Mouse (Mus musculus): ENCODE measurements at regions not wholly inside any gene's neighbourhood (a gene's known extent, or its start where the extent isn't known, plus 50 kb on each side); places are given as distances from the start of the nearest gene placed in this dataset.

GRCm38 (mm10) chr14:99605351-99606100, 307.0 kb downstream of the Klf5 start:
- H3K9me3 ChIP-seq (ENCODE audit: control insufficient read depth, low read length): no peaks in the 10 kb centered on the region
- DNase-seq (ENCODE audit: low spot score) (no peak), ATAC-seq (ENCODE audit: insufficient read depth, low FRiP score, low TSS enrichment) (no peak)
- no peak overlapping the region for H3K4me3 ChIP-seq (ENCODE audit: low read depth, low read length)
- no peaks in the 10 kb centered on the region for H3K27me3 ChIP-seq (ENCODE audit: control insufficient read depth, insufficient read depth, low read length)
- H3K4me2 ChIP-seq (ENCODE audit: low read depth): no peak overlapping the region
- H3K9ac ChIP-seq (ENCODE audit: low read length): no peak overlapping the region
- no peaks in the 10 kb centered on the region for H3K4me1 ChIP-seq (ENCODE audit: control insufficient read depth, insufficient read depth, low read length)
- 90% methylated on average over 6 of the region's 6 CpGs for WGBS
- no peak overlapping the region for H3K27ac ChIP-seq (ENCODE audit: low read depth, low read length)
- no peaks in the 10 kb centered on the region for H3K36me3 ChIP-seq (ENCODE audit: control insufficient read depth, insufficient read depth, low read length)

GRCm38 (mm10) chr14:99609003-99609402, 310.5 kb downstream of the Klf5 start:
- 98% methylated on average over 2 of the region's 2 CpGs for WGBS
- H3K27me3 ChIP-seq (ENCODE audit: control insufficient read depth, insufficient read depth, low read length): no peaks in the 10 kb centered on the region
- no peak overlapping the region for H3K27ac ChIP-seq (ENCODE audit: low read depth, low read length)
- H3K4me2 ChIP-seq (ENCODE audit: low read depth): no peak overlapping the region
- H3K4me3 ChIP-seq (ENCODE audit: low read depth, low read length): no peak overlapping the region
- DNase-seq (ENCODE audit: low spot score) (no peak), ATAC-seq (ENCODE audit: insufficient read depth, low FRiP score, low TSS enrichment) (no peak)
- H3K4me1 ChIP-seq (ENCODE audit: control insufficient read depth, insufficient read depth, low read length): no peaks in the 10 kb centered on the region
- no peak overlapping the region for H3K9ac ChIP-seq (ENCODE audit: low read length)
- H3K9me3 ChIP-seq (ENCODE audit: control insufficient read depth, low read length): no peaks in the 10 kb centered on the region
- H3K36me3 ChIP-seq (ENCODE audit: control insufficient read depth, insufficient read depth, low read length): no peaks in the 10 kb centered on the region

GRCm38 (mm10) chr14:99611435-99611834, 312.9 kb downstream of the Klf5 start:
- H3K36me3 ChIP-seq (ENCODE audit: control insufficient read depth, insufficient read depth, low read length): no peaks in the 10 kb centered on the region
- WGBS: 89% methylated on average over 5 of the region's 5 CpGs
- H3K27ac ChIP-seq (ENCODE audit: low read depth, low read length): no peak overlapping the region
- no peak overlapping the region for H3K4me3 ChIP-seq (ENCODE audit: low read depth, low read length)
- no peak overlapping the region for H3K4me2 ChIP-seq (ENCODE audit: low read depth)
- H3K9me3 ChIP-seq (ENCODE audit: control insufficient read depth, low read length): no peaks in the 10 kb centered on the region
- DNase-seq (ENCODE audit: low spot score) (no peak), ATAC-seq (ENCODE audit: insufficient read depth, low FRiP score, low TSS enrichment) (no peak)
- no peaks in the 10 kb centered on the region for H3K4me1 ChIP-seq (ENCODE audit: control insufficient read depth, insufficient read depth, low read length)
- H3K27me3 ChIP-seq (ENCODE audit: control insufficient read depth, insufficient read depth, low read length): no peaks in the 10 kb centered on the region
- H3K9ac ChIP-seq (ENCODE audit: low read length): no peak overlapping the region

- Histone ChIP-seq H3K27ac (ENCODE audit: low read depth, low read length) (no peak overlapping the region), H3K4me2 (ENCODE audit: low read depth) (no peak overlapping the region), H3K36me3 (ENCODE audit: control insufficient read depth, insufficient read depth, low read length) (no peaks in the 10 kb centered on the region), H3K4me3 (ENCODE audit: low read depth, low read length) (no peak overlapping the region), H3K9me3 (ENCODE audit: control insufficient read depth, low read length) (no peaks in the 10 kb centered on the region), H3K9ac (ENCODE audit: low read length) (no peak overlapping the region), H3K4me1 (ENCODE audit: control insufficient read depth, insufficient read depth, low read length) (no peaks in the 10 kb centered on the region), H3K27me3 (ENCODE audit: control insufficient read depth, insufficient read depth, low read length) (no peaks in the 10 kb centered on the region)
- DNase-seq (ENCODE audit: low spot score): no peak
- 92% methylated on average over 3 of the region's 3 CpGs for WGBS
- no peak for ATAC-seq (ENCODE audit: insufficient read depth, low FRiP score, low TSS enrichment)
Observed at GRCm38 (mm10) chr14:99612114-99612513, 313.6 kb downstream of the Klf5 start.

DNA sequence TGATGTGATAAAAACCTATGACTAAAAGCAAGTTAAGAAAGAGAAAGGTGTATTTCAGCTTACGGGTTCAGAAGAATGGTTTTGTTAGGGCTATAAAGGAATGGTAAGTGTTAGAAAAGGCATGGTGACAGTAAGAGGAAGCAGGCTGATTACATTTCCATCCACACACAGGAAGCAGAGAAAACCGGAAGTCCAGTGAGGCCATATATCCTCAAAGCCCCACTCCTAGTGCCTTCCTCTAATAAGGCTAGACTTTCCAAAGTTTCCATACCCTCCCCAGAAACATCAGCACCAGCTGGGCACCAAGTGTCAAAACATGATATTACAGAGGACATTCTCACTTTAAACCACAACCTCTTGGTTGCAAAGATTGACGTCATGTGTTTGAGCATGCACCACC, 316.3 kb downstream of the Klf5 start:
- Histone ChIP-seq H3K4me2 (ENCODE audit: low read depth) (no peak overlapping the region), H3K4me1 (ENCODE audit: control insufficient read depth, insufficient read depth, low read length) (no peaks in the 10 kb centered on the region), H3K27ac (ENCODE audit: low read depth, low read length) (no peak overlapping the region), H3K27me3 (ENCODE audit: control insufficient read depth, insufficient read depth, low read length) (no peaks in the 10 kb centered on the region), H3K9ac (ENCODE audit: low read length) (no peak overlapping the region), H3K36me3 (ENCODE audit: control insufficient read depth, insufficient read depth, low read length) (no peaks in the 10 kb centered on the region), H3K4me3 (ENCODE audit: low read depth, low read length) (no peak overlapping the region), H3K9me3 (ENCODE audit: control insufficient read depth, low read length) (no peaks in the 10 kb centered on the region)
- DNase-seq (ENCODE audit: low spot score) (no peak), ATAC-seq (ENCODE audit: insufficient read depth, low FRiP score, low TSS enrichment) (no peak)
- WGBS: 86% methylated on average over 3 of the region's 3 CpGs

- 69% methylated on average over 7 of the region's 7 CpGs for WGBS
- Histone ChIP-seq H3K27ac (ENCODE audit: low read depth, low read length) (no peak overlapping the region), H3K9me3 (ENCODE audit: control insufficient read depth, low read length) (no peaks in the 10 kb centered on the region), H3K4me1 (ENCODE audit: control insufficient read depth, insufficient read depth, low read length) (no peaks in the 10 kb centered on the region), H3K4me3 (ENCODE audit: low read depth, low read length) (no peak overlapping the region), H3K9ac (ENCODE audit: low read length) (no peak overlapping the region), H3K36me3 (ENCODE audit: control insufficient read depth, insufficient read depth, low read length) (no peaks in the 10 kb centered on the region), H3K4me2 (ENCODE audit: low read depth) (no peak overlapping the region), H3K27me3 (ENCODE audit: control insufficient read depth, insufficient read depth, low read length) (no peaks in the 10 kb centered on the region)
- no peak for DNase-seq (ENCODE audit: low spot score)
- ATAC-seq (ENCODE audit: insufficient read depth, low FRiP score, low TSS enrichment): no peak
Observed at GRCm38 (mm10) chr14:99616655-99617335, 318.3 kb downstream of the Klf5 start.

DNA sequence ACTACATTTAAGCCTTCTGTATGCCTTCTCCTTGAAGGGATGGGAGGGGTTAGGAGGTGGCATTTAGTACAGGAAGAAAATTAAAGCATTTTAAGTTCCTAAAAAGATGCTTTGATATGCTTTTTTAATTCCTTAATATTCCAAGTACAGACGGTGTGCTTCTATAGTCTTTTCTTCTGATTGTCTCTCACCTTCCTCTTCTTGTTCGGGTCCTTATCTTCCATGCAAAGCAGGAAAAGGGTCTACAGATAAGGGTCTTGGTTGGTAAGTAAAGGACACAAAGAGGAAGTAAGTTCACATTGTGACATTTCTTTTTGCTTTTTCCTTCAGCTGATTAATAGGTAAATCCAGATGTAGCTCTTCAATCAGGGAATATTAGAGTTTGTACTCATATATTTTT, 318.9 kb downstream of the Klf5 start:
- Histone ChIP-seq H3K27me3 (ENCODE audit: control insufficient read depth, insufficient read depth, low read length) (no peaks in the 10 kb centered on the region), H3K9me3 (ENCODE audit: control insufficient read depth, low read length) (no peaks in the 10 kb centered on the region), H3K4me1 (ENCODE audit: control insufficient read depth, insufficient read depth, low read length) (no peaks in the 10 kb centered on the region), H3K36me3 (ENCODE audit: control insufficient read depth, insufficient read depth, low read length) (no peaks in the 10 kb centered on the region), H3K4me3 (ENCODE audit: low read depth, low read length) (no peak overlapping the region), H3K27ac (ENCODE audit: low read depth, low read length) (no peak overlapping the region), H3K9ac (ENCODE audit: low read length) (no peak overlapping the region), H3K4me2 (ENCODE audit: low read depth) (no peak overlapping the region)
- DNase-seq (ENCODE audit: low spot score): no peak
- ATAC-seq (ENCODE audit: insufficient read depth, low FRiP score, low TSS enrichment): no peak
- 84% methylated on average over 2 of the region's 2 CpGs for WGBS

GRCm38 (mm10) chr14:99621538-99621937, 323.0 kb downstream of the Klf5 start:
- H3K9ac ChIP-seq (ENCODE audit: low read length): no peak overlapping the region
- no peak overlapping the region for H3K4me2 ChIP-seq (ENCODE audit: low read depth)
- no peak overlapping the region for H3K4me3 ChIP-seq (ENCODE audit: low read depth, low read length)
- 79% methylated on average over 3 of the region's 3 CpGs for WGBS
- no peaks in the 10 kb centered on the region for H3K4me1 ChIP-seq (ENCODE audit: control insufficient read depth, insufficient read depth, low read length)
- H3K27me3 ChIP-seq (ENCODE audit: control insufficient read depth, insufficient read depth, low read length): no peaks in the 10 kb centered on the region
- ATAC-seq (ENCODE audit: insufficient read depth, low FRiP score, low TSS enrichment): peak; percentile 31; the same call in 1 of the 2 replicates
- no peaks in the 10 kb centered on the region for H3K36me3 ChIP-seq (ENCODE audit: control insufficient read depth, insufficient read depth, low read length)
- H3K9me3 ChIP-seq (ENCODE audit: control insufficient read depth, low read length): no peaks in the 10 kb centered on the region
- no peak for DNase-seq (ENCODE audit: low spot score)
- no peak overlapping the region for H3K27ac ChIP-seq (ENCODE audit: low read depth, low read length)

All from neural tube, embryonic 11.5 days (tissue).